Mouse (Mus musculus) large intestine, adult 2 months (tissue): ENCODE data around the gene Btbd9. TPM values are rescaled to one million over a fixed set of nuclear protein-coding genes. Genes with fewer than 3 reads are reported as not detected.

Experiments
- DNase-seq: peaks from one replicate; pipeline ENCODE4 v3.0.0-alpha.2; 2012; ENCODE audit warnings: low read depth, low spot score
- WGBS: fragments of 180-500 bp; shearing (Covaris S2); methylation state at CpG from one replicate; pipeline ENCODE4 v1.1.7; 2018; 5-methylcytosine and 5-hydroxymethylcytosine counted together
- polyA plus RNA-seq: library from polyadenylated mRNA; depleted of rRNA; stranded (reverse); fragments of >200 nt; gene quantifications from 2 replicates; pipeline ENCODE4 v1.2.3, GENCODE M21; 2012

The Btbd9 gene
- polyA plus RNA-seq, 1 experiment: 13.5 TPM

DNA sequence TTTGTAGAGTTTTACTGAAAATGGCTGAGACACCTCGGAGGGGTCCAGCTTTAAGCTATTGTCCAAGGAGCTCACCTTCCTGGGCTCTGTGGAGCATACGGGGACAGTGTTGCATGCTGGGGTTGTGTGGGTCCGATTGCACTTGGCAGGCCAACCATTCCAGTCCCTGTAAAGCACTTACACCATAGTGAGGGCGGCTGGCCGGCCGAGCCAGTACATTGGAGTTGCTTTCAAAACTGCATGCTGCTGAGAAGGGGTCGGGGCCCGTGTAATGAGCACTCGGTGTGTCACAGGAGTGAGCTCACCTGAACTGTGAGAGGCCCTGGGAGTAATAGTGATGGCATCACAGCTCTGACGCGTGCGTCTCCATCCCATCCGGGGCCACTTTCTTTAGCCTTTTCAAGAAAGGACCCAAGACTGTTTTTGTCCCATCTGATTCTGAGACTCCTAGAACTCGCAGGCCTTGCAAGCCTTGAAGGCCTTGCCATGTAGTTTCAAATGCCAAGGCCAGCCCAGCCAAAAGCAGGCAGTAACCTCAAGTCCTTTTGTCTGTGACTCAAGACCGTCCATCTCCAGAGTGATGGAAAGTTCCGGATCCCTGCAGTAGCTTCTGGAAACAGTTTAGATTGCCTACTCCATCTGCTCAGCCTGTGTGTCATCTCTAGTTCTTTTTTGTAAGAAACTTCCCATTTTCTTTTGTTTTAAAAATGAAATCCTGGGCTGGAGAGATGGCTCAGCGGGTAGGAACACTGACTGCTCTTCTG, 371.0 kb downstream of the Btbd9 start:
- no peak for DNase-seq
- WGBS: 92% methylated on average over 17 of the region's 17 CpGs

DNA sequence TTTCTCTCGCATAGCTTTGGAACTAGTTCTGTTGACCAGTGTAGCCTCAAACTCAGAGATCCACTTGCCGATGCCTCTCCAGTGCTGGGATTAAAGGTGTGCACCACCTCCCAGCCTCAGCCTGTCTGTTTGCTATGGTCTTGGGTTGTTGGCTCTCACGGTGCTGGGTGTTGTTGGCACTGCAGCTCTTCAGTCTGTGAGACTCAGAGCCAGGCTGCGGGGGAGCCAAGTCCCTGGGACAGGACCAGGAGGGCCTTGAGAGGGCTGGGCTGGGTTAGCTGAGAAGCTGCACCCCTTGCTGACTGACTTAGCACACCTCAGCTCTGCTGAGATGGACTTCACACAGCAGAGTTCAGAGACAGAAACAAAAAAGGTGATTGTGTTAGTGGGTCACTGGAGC, 376.0 kb downstream of the Btbd9 start:
- no peak for DNase-seq
- 70% methylated on average over 4 of the region's 4 CpGs for WGBS

DNA sequence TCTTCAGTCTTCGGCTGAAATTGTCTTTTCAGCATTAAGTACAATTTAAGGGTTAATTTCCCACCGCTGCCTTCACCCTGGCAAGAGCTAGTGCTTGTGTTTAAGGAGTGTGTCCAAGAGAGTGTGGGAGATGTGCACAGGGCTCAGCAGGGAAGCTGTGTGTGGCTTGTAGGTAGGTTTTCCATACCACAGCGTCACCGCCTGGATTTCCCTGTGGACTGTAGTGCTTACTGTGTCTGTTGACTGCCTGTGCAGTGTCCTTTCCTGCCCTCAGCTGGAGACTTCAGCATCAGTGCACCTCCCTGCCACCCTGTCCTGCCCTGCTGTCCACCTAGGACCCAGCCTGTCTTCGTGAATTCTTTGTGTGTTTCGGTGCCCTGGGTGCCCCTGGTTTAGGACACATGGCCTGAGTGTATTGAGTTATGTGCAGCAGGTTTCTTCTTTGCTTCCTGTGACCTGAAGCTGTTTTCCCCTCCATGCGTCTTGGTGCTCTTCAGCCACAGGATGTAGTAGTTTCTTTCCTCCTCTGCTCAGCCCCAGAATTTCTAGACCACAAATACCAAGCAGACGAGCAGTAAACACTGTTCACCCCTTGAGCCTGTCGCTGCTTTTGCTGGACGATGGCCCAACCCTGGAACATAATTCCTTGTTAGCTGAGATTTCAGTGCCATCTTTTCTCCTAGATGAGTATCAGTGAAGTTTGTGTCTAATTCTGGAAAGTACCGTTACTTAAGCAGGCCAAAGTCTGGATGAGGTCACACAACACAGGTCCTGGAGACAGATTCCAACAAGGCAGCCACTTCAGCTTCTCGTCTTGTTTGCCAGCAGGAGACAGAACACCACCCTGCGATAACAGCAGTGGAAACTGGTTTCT, 376.7 kb downstream of the Btbd9 start:
- WGBS: 62% methylated on average over 13 of the region's 13 CpGs
- DNase-seq: no peak

DNA sequence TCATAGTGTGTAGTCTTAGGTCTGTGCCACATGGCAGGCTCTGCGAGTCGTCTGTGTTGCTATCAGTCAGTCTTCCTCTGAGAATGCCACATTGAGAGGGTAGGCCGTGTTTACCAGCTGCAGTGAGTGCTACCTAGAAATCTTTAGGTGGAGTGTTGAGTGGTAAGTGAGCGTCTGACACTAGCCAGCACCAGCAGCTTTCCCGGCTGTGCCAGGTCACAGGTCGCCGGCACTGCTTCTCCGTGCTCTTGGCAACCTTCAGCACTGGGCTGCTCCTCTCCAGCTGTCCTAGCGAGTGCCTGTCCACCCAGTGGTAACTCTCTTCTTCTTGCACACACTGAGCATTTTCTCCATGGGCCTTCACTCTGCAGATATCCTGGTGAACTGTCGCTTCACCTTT, 377.9 kb downstream of the Btbd9 start:
- no peak for DNase-seq
- 73% methylated on average over 10 of the region's 10 CpGs for WGBS

DNA sequence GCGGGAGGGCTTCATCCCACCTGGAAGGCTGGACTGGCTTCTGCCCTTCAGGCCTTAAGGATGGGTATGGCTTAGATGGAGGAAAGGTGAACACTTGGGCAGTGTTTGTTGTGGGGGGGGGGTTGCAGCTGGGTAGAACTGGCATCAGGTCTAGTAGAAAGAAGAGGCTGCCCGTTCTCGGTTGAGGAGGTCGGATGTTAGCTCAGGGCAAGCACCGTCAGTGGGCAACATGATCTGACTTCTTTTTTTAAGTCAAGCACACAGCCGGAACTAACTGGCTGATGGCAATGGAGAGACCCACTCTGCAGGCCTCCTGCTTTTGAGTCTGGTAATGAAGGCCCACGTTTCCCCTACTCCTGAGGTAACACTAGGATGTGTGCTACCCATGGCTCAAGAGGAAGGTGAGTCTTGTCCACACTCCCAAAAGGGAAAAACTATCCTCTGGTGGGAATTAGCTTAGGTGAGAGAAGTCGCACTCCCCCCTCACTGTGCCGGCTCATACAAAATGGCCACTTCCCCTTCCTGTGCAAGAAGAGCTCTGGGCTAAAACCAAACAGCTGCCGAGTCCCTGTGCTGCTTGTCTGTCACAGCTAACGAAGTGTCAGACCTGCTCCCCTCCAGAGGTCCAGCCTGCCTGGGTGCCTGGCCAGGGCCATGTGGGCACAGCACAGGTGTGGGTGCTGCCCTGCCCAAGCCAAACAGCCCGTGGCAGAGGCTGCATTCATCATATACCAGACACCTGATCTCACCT, 378.8 kb downstream of the Btbd9 start:
- DNase-seq: no peak
- WGBS: 75% methylated on average over 12 of the region's 12 CpGs

DNA sequence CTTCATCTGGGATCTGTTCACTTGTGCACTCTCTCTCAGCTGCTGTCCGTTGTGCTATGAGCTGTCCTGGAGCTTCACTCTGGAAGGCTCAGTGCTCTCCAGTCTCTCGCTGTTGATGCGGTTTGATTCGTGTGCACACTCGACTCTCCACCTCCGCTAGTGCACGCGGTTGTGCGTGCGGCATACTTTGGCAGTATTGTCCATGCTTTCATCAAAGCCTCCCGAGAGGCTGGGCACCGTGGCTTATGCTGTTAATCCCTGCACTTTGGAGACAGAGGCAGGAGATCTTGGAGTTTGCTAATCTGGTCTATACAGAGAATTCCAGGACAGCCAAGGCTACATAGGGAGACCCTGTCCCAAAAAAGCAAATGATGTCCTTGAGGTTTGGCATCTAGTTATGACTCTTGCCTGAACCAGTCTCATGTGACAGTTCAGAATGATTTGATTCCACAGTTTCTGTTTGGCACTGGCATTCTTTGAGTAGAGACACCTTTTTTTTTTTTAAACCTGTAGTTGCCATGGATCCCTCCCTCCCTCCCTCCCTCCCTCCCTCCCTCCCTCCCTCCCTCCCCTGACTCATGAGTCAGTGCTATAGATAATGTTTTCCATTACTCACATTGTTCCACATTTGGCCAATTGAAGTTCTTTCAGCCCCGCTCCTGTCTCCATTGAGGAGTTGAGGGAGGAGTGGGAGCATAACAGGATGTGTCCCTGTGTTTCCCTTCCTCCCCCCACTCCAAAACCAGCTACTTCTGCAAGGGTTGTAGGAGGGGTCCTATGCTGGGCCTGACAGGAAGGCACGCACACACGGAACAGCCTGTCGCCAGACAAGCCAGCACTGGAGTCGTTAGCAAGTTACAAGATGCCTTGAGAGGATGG, 379.6 kb downstream of the Btbd9 start:
- WGBS: 82% methylated on average over 17 of the region's 17 CpGs
- no peak for DNase-seq

DNA sequence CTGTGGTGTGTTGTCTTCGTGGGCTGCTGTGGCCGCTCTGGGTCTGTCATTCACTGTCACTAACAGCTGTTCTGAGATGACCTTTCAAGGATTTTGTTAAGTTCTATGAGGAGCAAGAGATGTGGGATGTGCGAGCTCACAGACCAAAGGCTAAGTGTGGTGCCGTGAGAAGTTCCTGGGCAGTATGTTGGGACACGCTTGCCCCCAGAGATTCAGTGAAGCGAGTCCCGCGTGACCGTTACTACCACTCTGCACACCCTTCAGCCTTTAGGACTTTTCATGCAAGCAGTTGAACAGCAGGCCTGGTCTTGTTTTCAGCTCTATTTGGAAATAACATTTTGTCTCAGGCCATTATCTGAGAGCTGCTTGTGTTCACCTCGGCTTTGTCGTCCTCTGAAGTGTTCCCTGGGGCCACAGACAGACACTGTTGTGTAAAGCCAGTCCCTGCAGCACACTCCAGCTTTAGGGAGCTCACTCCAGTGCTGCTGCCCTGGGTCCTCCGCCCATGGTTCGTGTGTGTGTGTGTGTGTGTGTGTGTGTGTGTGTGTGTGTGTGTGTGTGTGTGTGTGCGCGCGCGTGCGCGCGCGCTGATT, 380.6 kb downstream of the Btbd9 start:
- 88% methylated on average over 18 of the region's 21 CpGs for WGBS

DNA sequence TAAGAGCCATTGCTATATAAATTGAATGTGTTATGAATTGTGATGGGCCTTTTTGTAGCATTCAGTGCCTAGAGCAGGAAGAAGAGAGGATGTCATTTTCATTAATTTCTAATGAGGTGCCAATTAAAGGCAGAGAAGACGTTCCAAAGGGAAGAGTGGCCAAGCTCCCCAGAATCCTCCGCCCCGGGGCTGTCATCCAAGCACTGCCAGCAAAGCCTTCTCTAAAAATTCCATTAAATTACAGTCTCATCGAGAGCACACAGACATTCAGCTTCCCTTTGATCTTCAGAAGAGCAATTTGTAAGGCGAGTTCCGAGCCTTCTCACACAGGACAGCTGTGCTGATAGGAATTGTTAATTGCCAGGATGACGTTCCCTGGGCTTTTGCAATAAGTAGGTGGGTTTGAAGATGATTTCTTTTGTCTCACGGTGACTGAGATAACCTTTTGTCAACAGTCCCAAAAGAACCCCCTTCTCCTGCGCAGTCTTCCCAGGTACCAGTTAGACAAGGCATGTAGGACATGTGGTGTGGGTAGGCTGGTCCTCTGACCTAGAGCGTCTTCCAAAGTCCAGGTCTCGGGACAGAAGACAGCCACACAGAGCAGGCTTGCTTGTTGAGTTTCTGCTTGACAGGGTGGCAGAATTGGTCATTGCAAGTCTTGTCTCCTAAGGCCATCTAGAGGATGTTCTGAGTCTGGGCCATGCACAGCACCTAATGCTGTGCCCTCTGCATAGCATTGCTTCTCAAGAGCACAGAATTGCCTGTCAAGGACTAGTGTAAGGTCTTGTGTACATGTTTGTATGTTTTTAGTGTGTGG, 381.5 kb downstream of the Btbd9 start:
- no peak for DNase-seq
- 73% methylated on average over 11 of the region's 11 CpGs for WGBS

More for the DNA sequence above, 380.6 kb downstream of the Btbd9 start:
- no peak for DNase-seq

DNA sequence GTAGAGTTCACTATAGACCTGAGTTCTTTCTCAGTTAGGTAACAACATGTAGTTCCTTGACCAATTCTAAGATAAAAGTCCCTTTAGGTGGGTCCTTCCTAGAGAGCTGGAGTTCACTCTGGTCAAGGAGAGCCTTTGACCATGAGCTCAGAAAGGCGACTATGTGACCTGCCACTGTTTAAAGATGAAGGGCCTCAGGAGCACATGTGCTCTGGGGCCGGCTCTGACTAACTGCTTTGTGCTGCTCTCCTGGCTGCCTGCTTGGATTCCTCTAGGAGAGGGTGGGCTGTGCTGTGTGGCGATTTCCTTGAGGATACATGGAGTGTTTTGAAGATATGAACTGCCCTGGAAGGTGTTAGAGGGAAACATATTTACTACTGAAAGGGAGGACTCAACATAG, 382.2 kb downstream of the Btbd9 start:
- DNase-seq: no peak

DNA sequence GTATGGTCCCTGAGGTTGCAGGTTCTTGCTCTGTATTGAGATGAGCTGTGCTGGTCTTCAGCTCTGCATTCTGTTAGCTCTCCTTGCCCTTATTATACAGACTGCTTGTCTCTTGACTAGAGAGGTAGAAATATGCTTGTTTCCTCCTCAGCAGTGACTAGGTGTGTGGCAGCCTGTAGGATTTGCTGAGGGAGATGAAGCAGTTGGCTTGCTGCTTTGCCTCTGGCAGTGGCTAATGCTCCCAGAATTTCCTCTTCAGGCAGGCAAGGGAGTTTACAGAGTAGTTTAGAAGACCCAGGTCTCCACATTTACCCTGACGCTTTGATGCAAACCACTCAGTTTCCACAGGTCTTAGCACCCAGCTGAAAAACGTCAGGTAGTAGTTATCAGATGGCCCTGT, 382.7 kb downstream of the Btbd9 start:
- 81% methylated on average over 2 of the region's 2 CpGs for WGBS
- no peak for DNase-seq

More for the DNA sequence above, 382.2 kb downstream of the Btbd9 start:
- WGBS: 72% methylated on average over 3 of the region's 3 CpGs

DNA sequence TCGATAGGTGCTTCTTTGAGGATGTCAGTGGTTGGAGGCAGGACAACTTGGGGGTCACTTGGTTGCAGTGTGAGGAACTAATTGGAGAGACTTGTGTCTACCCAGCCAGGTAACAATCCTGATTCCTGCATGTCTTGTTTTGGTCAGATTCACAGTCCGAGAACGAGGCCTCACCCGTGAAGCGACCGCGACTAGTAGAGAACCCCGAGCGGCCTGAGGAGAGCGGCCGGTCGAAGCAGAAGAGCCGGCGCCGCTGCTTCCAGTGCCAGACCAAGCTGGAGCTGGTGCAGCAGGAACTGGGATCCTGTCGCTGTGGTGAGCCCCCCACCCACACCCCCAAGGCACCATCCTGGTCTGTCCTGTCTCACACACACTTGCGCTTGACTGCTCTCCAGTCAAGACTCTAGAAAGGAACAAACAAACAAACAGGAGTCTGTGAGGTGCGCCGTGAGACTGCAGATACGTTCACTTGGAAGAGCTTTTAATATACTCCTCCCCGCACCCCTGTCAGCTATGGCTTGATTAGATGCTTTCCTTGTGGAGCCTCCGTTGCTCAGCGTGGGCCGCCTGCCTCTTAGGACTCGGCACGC, 383.8 kb downstream of the Btbd9 start:
- no peak for DNase-seq
- 91% methylated on average over 26 of the region's 26 CpGs for WGBS

DNA sequence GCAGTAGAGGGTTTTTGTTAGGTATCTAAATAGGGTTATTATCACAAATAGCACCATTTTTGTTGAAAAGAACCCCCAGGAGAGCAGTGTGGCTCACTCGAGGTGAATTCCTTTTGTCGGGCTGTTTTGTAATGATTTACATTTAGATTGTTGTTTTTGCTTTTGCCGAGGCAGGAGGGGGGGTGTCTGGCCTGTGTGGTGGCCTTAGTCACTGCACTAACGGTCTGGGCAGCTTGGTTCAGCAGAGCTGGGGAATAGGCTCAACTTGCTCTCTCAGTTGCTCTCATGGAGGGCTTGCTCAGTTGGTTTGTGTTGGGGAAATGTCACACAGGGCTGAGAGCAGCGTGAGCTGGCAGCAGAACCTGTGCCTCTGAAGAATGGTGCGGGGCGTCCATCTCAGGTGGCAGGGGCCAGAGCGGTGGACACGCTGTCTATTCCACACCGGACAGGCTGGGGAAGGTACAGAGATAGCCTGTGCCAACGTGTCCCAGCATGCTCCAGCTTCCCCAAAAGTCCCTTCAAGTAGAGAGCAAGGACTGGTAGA, 385.1 kb downstream of the Btbd9 start:
- WGBS: 84% methylated on average over 11 of the region's 11 CpGs
- DNase-seq: no peak

DNA sequence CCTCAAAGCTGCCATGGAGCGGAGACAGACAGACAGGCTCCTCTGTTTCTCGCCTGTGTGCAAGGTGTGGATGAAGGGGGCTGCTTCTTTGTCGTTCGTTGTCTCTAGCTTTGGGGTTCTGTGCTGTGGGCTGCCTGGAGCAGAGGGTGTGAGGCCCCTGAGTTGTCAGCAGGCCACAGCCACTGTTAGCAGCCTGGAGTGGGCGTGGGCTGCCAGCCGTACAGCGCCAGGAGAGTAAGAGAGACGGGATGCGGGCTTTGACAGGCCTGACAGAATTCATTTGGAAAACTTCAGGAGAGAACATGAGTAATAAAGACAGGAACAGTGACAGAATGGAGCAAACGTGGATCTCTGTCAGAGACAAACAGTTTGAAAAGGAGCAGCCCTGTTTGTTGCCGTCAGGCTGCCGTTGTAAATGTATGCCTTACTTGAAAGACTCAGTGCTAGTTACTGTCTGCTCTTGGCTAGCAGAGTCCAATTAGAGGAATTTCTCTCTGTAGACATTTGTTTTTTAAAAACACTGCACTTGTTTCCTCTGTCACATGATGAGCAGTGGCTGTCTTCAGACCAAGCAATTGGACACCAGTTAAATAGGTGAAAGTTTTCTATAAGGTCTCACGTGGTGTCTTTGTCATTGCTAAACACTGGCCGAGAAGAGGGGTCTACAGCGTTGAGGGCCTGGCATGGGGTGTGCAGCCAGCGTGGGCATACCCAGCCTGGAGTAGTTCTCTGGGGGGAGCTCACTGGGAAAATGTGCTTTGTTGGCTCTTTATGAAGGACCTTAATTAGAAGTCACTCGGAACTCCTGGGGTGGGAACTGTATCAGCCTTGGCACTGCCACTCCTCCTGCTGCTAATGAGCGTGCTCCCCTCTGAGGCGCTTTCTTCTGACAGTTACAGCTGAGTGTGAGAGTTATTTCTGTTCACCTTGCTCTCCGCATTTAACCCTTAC, 388.0 kb downstream of the Btbd9 start:
- DNase-seq: no peak
- WGBS: 61% methylated on average over 20 of the region's 20 CpGs

DNA sequence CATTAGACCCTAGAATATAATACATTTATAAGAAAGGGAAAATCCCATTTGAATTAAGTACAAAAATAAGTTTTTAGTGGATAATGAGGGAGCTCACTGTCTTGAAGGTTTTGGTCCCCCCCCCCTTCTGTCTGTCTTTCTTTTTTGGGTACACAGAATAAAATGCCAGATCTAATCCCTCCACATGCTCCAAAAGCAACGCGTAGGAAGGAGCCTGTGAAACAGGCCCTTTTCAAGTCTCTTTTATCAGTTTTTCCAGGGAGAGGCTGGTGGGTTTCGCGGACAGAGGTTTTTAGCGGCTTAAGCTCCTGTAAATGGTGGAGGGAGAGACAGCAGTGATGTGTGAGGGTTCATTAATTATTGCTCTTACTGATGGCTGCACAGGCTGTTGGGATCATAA, 388.7 kb downstream of the Btbd9 start:
- 81% methylated on average over 5 of the region's 5 CpGs for WGBS
- no peak for DNase-seq

DNA sequence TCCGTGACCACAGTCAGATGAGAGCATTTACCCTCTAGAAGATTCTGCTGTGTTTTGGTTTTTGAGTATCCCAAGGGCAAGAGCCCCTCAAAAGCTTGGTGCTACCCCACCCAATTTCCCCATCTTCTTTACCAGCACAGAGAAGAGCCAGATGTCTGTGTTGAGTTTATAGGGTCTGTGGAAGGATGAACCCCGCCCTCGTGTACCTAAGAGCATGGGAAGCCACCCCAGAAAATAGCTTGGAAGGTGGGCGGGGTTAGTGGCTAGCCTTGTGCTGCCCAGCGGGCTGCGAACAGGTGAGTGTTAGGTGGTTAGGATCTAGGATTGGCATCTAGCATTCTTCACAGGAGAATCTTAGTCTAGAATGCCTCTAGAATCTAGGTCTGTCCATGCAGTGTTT, 389.1 kb downstream of the Btbd9 start:
- WGBS: 78% methylated on average over 6 of the region's 6 CpGs
- no peak for DNase-seq

DNA sequence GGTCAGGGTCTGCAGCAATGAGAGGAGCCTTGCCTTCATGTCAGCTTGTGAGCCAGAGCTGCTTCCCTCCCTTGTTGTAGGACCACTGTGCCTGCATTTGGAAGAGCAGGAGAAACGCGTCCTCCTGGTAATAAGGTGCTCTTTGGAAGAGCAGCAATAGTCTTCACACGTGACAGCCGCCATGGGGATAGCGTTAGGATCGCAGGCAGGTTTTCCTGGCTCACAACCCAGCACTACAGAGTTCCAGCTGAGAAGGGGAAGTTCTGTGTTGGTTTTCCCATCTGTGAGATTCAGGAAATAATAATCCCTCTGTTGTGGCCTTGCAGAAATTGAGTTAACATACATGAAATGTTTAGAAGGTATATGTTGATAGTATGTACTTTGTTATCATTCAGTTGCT, 392.7 kb downstream of the Btbd9 start:
- WGBS: 91% methylated on average over 6 of the region's 6 CpGs
- DNase-seq: no peak
